Mouse (Mus musculus) kidney, postnatal 25 days (tissue): ENCODE results near the gene Gm15262.
A peak's percentile ranks its signal among the peaks of the same experiment; 100 is the strongest.
"Not testable (repeated sequence)": the region's sequence is repeated elsewhere in the genome, so short reads cannot be mapped to it uniquely, and the experiment has no call there.

Experiments used
- DNase-seq, 2 experiments: peaks; one replicate each; pipeline ENCODE4 v3.0.0; 2021; ENCODE audit warnings: mixed read lengths in 2 of 2

Gene Gm15262

GRCm38 (mm10) chrX:161287156-161287555, at the start of gene Gm15262:
TSS of gene Gm15262 (plus strand) at chrX:161287456.
- not testable (repeated sequence) for DNase-seq

- no peak for DNase-seq
Observed at GRCm38 (mm10) chrX:161308131-161308530, 20.9 kb downstream of the Gm15262 start.

- DNase-seq = no peak
Observed at GRCm38 (mm10) chrX:161316443-161316842, 29.2 kb downstream of the Gm15262 start.

- DNase-seq = no peak
Observed at GRCm38 (mm10) chrX:161370927-161371326, 83.7 kb downstream of the Gm15262 start.

GRCm38 (mm10) chrX:161371461-161371860, 84.2 kb downstream of the Gm15262 start:
- no peak for DNase-seq

GRCm38 (mm10) chrX:161375568-161375967, 88.3 kb downstream of the Gm15262 start:
- DNase-seq = peak in 1 of 2 experiments; percentile 10

- peak; percentile 40 to 52 for DNase-seq
Observed at GRCm38 (mm10) chrX:161385791-161386190, 98.5 kb downstream of the Gm15262 start.

GRCm38 (mm10) chrX:161387942-161388341, 100.7 kb downstream of the Gm15262 start:
- no peak for DNase-seq

- DNase-seq = peak; percentile 59 to 88
Observed at GRCm38 (mm10) chrX:161399110-161399509, 111.9 kb downstream of the Gm15262 start.

GRCm38 (mm10) chrX:161411151-161411550, 123.9 kb downstream of the Gm15262 start:
- no peak for DNase-seq
